Mouse (Mus musculus): ENCODE results near the gene Unc119b.

GRCm38 (mm10) chr5:115134234-115135165, at the start of gene Unc119b:
- TF ChIP-seq CTCF (IDR thresholded peaks at IDR 0.05; ENCODE audit: extremely low read depth, insufficient read depth, low read length) (no peak), POLR2A (IDR thresholded peaks at IDR 0.05; ENCODE audit: extremely low read depth, insufficient read depth, low read length) (0 out of 2 replicates have a peak, but pooled peaks have one; percentile 35)
